Mouse (Mus musculus) hindbrain, embryonic 14.5 days (tissue): ENCODE results near the gene Ndufb6. TPM values are rescaled to one million over a fixed set of nuclear protein-coding genes. Genes with fewer than 3 reads are reported as not detected.

ENCODE experiments used
- ATAC-seq: fragments of 200-750 bp; cut with Nextera tagmentation; 2 replicates; pipeline ENCODE4 v1.8.0; 2017; ENCODE audit warnings: moderate number of reproducible peaks, mild to moderate bottlenecking, moderate TSS enrichment, moderate library complexity; ENCODE audit not compliant: low FRiP score
- DNase-seq: peaks from one replicate; pipeline ENCODE4 v3.0.0-alpha.2; 2015; ENCODE audit warnings: low spot score
- H3K27ac ChIP-seq: fragments of 300-500 bp; sonication (generic); 2 replicates; pipeline ENCODE4 v1.5.1; 2014; ENCODE audit warnings: mild to moderate bottlenecking, moderate library complexity
- H3K27me3 ChIP-seq: fragments of 300-500 bp; sonication (generic); 2 replicates; pipeline ENCODE4 v1.6.1; 2014; ENCODE audit warnings: mild to moderate bottlenecking, low read length, mixed read lengths; ENCODE audit not compliant: control insufficient read depth, insufficient read depth
- H3K36me3 ChIP-seq: fragments of 300-500 bp; sonication (generic); replicated peaks from 2 replicates; pipeline ENCODE4 v1.6.1; 2014; ENCODE audit not compliant: control insufficient read depth, insufficient read depth
- H3K4me1 ChIP-seq: fragments of 300-500 bp; sonication (generic); replicated peaks from 2 replicates; pipeline ENCODE4 v1.6.1; 2014; ENCODE audit warnings: antibody characterized with exemption, low read length, mixed read lengths; ENCODE audit not compliant: control insufficient read depth, insufficient read depth
- H3K4me2 ChIP-seq: fragments of 300-500 bp; sonication (generic); replicated peaks from 2 replicates; pipeline ENCODE4 v1.6.1; 2014; ENCODE audit warnings: mild to moderate bottlenecking, moderate library complexity
- H3K4me3 ChIP-seq: fragments of 300-500 bp; sonication (generic); replicated peaks from 2 replicates; pipeline ENCODE4 v1.5.1; 2014; ENCODE audit warnings: mild to moderate bottlenecking, low read length
- H3K9ac ChIP-seq: fragments of 300-500 bp; sonication (generic); 2 replicates; pipeline ENCODE4 v1.6.1; 2014
- H3K9me3 ChIP-seq: fragments of 300-500 bp; sonication (generic); 2 replicates; pipeline ENCODE4 v1.6.1; 2016; ENCODE audit warnings: low read length; ENCODE audit not compliant: control insufficient read depth
- WGBS: fragments of 180-500 bp; shearing (Covaris S2); extraction: QIAGEN DNeasy Blood & Tissue Kit; methylation state at CpG from one replicate; pipeline ENCODE4 v1.1.7; 2014; 5-methylcytosine and 5-hydroxymethylcytosine counted together
- polyA plus RNA-seq: library from polyadenylated mRNA; unstranded; fragments of >200 nt; fragmentation: Nextera tagmentation; extraction: Ambion mirVana; gene quantifications from 2 replicates; pipeline ENCODE4 v1.2.1, GENCODE M21; 2014

Ndufb6 gene
- polyA plus RNA-seq, 1 experiment from 2014 or later: 377 TPM

DNA sequence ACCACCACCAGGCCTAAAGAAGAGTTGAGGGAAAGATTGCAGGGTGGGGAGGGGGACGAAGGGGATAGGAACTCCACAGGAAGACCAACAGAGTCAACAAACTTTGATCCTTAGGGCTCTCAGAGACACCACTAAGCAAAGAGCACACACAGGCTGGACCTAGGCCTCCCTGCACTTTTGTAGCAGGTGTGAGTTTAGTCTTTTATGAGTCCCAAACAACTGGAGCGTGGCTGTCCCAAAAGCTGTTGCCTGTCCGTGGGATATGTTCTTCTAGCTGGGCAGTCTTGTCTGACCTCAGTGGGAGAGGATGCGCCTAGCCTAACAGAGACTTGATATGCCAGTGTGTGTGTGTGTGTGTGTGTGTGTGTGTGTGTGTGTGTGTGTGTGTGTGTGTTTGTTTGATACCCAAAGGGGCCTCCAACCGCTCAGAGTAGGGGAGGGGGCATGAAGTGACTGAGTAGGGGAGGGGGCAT is 38.9 kb downstream of the Ndufb6 start:
- WGBS: 54% methylated on average over 5 of the region's 5 CpGs
- H3K27ac ChIP-seq: no peak overlapping the region
- no peaks in the 10 kb centered on the region for H3K36me3 ChIP-seq
- no peaks in the 10 kb centered on the region for H3K9me3 ChIP-seq
- H3K27me3 ChIP-seq: no peaks in the 10 kb centered on the region
- no peak overlapping the region for H3K9ac ChIP-seq
- peak; percentile 31; the same call in 1 of the 2 replicates for ATAC-seq
- H3K4me3 ChIP-seq: peak overlapping the region; percentile 43
- H3K4me1 ChIP-seq: peaks cover 10% of the 10 kb centered on the region
- peak overlapping the region; percentile 85 for H3K4me2 ChIP-seq
- DNase-seq: no peak

DNA sequence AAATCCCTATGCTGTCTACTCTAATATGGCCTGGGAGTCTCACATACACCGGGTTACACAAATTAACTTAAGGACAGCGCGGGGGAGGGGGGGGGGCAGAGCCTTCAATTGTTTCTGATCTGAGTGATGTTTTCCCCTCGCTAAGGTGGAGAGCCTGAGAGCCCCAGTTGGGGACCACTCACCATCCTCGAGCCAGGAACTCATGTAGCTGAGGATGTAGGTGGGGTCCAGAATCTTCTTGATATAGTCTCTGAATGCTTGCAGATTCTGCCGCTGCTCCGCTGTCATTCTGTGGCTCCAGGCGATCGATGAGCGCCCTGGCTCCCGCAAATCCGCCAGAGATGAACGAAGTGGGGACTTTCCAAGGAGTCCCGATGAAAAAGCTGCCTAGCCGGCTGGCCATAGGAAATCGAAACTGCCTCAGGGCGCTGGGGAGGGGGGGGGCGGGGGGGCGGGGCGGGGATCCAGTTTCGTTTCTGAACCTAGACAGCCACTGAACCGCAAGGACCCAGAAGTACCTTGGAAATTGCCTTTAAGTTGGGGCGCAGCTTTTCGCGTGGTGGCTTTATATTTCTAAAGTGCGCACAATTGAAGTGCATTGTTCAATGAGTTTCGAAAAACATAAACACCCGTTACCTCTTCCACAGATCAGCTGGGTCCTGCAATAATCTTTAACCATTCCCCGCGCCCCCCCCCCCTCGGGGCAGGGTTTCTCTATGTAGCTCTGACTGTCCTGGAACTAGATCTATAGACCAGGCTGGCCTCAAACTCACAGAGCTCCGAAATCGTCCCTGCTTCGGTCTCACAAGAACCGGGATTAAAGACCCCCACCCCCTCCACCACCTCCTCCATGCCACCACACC is 39.6 kb downstream of the Ndufb6 start, which contains the start of gene Ddx58:
TSS of gene Ddx58 (minus strand) at position 420 of the 863 bp plus-strand sequence.
- DNase-seq (peak; percentile 31), ATAC-seq (peak; percentile 40; the same call in 1 of the 2 replicates)
- Histone ChIP-seq H3K9me3 (no peaks in the 10 kb centered on the region), H3K4me3 (peak within 1 kb of the TSS; percentile 43), H3K4me1 (peaks cover 10% of the 10 kb centered on the region), H3K36me3 (no peaks in the 10 kb centered on the region), H3K9ac (peak within 1 kb of the TSS; percentile 55), H3K27me3 (no peaks in the 10 kb centered on the region), H3K27ac (no peak within 1 kb of the TSS), H3K4me2 (peak within 1 kb of the TSS; percentile 85)
- 5% methylated on average over 33 of the region's 35 CpGs for WGBS

GRCm38 (mm10) chr4:40238483-40239408 is 40.5 kb downstream of the Ndufb6 start:
- Histone ChIP-seq H3K4me3 (peak overlapping the region; percentile 43), H3K9me3 (no peaks in the 10 kb centered on the region), H3K4me1 (peaks cover 10% of the 10 kb centered on the region), H3K4me2 (peak overlapping the region; percentile 85), H3K27me3 (no peaks in the 10 kb centered on the region), H3K36me3 (no peaks in the 10 kb centered on the region), H3K9ac (peak overlapping the region; percentile 55), H3K27ac (no peak overlapping the region)
- peak; percentile 69; the same call in 1 of the 2 replicates for ATAC-seq
- peak; percentile 35 for DNase-seq
- WGBS: 2% methylated on average over 17 of the region's 17 CpGs

DNA sequence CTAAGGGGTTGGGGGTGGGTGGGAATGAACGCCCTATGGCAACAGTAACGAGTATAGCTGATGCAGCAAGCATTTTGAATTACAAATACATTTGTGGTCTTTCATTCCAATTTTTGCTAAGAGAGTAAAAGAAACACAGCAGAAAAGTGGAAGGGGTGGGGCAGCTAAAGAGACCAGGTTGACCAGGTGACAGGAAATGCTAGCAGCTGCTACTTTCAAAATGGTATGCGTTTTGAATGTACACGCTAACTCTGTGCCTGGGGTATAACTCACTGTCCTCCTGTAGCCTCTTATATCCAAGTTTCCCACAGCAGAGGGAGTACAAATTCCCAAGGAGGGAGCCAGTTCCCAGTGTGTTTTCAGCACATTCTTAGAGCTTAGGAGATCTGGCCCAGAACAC is 42.4 kb downstream of the Ndufb6 start:
- Histone ChIP-seq H3K4me3 (no peak overlapping the region), H3K27ac (no peak overlapping the region), H3K4me2 (no peak overlapping the region), H3K4me1 (peaks cover 10% of the 10 kb centered on the region), H3K9ac (no peak overlapping the region), H3K36me3 (no peaks in the 10 kb centered on the region), H3K9me3 (no peaks in the 10 kb centered on the region), H3K27me3 (no peaks in the 10 kb centered on the region)
- no peak for DNase-seq
- no peak for ATAC-seq
- 94% methylated on average over 4 of the region's 4 CpGs for WGBS

- no peak overlapping the region for H3K4me2 ChIP-seq
- DNase-seq (no peak), ATAC-seq (no peak)
- no peak overlapping the region for H3K27ac ChIP-seq
- H3K27me3 ChIP-seq: no peaks in the 10 kb centered on the region
- H3K4me3 ChIP-seq: no peak overlapping the region
- H3K9ac ChIP-seq: no peak overlapping the region
- no peaks in the 10 kb centered on the region for H3K36me3 ChIP-seq
- 81% methylated on average over 6 of the region's 6 CpGs for WGBS
- H3K4me1 ChIP-seq: peaks cover 8% of the 10 kb centered on the region
- H3K9me3 ChIP-seq: no peaks in the 10 kb centered on the region
Measured at GRCm38 (mm10) chr4:40234256-40234655, 45.0 kb downstream of the Ndufb6 start.

DNA sequence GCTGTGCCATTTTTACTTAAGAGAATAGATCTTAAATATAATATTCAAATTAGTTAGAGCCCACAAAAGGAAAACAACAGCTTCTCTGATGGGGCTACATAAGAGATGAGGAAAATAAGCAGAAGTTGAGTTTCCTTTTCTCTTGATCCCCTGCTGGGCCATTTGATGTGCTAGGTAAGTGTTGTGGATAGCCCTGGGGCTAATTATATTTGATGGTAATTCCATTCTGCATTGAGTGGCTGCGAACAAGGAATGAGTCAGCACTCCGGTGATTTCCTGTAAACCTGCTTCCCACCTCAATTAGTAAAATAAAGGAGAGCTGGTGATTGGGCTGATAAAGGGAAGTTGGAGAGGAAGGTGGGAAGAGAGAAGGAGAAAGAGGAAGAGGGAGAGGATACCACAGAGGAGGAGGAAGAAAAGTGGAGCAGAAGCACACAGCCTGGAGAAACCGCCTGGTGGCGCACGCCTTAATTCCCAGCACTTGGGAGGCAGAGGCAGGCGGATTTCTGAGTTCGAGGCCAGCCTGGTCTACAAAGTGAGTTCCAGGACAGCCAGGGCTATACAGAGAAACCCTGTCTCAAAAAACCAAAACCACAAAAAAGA is 46.1 kb downstream of the Ndufb6 start:
- DNase-seq (no peak), ATAC-seq (no peak)
- no peaks in the 10 kb centered on the region for H3K36me3 ChIP-seq
- no peak overlapping the region for H3K27ac ChIP-seq
- H3K27me3 ChIP-seq: no peaks in the 10 kb centered on the region
- no peak overlapping the region for H3K4me2 ChIP-seq
- WGBS: 92% methylated on average over 7 of the region's 7 CpGs
- H3K4me3 ChIP-seq: no peak overlapping the region
- no peak overlapping the region for H3K9ac ChIP-seq
- no peaks in the 10 kb centered on the region for H3K4me1 ChIP-seq
- no peaks in the 10 kb centered on the region for H3K9me3 ChIP-seq

DNA sequence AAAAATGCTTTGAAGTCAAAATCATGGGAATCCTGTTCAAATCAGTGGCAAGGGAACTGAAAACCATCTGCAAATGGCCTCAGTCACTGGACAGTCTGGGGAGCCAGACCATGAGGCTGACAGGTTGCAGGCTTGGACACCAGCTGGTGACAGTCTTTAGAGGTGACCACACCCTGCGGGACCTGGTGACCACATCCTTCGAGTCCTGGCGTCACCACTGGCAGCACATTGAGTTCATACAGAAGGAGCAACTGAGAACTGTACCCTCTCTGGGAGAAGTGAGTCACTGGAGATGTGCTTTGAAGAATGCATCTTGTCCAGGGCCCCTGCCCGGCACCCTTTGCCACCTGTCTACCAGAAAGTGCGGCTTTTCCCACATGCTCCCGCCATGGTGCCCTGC is 49.5 kb downstream of the Ndufb6 start:
- H3K4me2 ChIP-seq: no peak overlapping the region
- H3K27ac ChIP-seq: no peak overlapping the region
- no peaks in the 10 kb centered on the region for H3K9me3 ChIP-seq
- H3K4me1 ChIP-seq: no peaks in the 10 kb centered on the region
- no peak overlapping the region for H3K4me3 ChIP-seq
- no peaks in the 10 kb centered on the region for H3K27me3 ChIP-seq
- 95% methylated on average over 6 of the region's 6 CpGs for WGBS
- ATAC-seq: no peak
- DNase-seq: no peak
- H3K36me3 ChIP-seq: no peaks in the 10 kb centered on the region
- no peak overlapping the region for H3K9ac ChIP-seq

- WGBS: 90% methylated on average over 7 of the region's 7 CpGs
- Histone ChIP-seq H3K9ac (no peak overlapping the region), H3K4me2 (no peak overlapping the region), H3K27me3 (no peaks in the 10 kb centered on the region), H3K4me1 (no peaks in the 10 kb centered on the region), H3K4me3 (no peak overlapping the region), H3K36me3 (no peaks in the 10 kb centered on the region), H3K9me3 (no peaks in the 10 kb centered on the region), H3K27ac (no peak overlapping the region)
- no peak for ATAC-seq
- no peak for DNase-seq
Measured at GRCm38 (mm10) chr4:40227886-40228285, 51.3 kb downstream of the Ndufb6 start.

- H3K4me2 ChIP-seq: no peak overlapping the region
- ATAC-seq: no peak
- no peak for DNase-seq
- WGBS: 88% methylated on average over 11 of the region's 11 CpGs
- no peak overlapping the region for H3K27ac ChIP-seq
- H3K36me3 ChIP-seq: no peaks in the 10 kb centered on the region
- no peak overlapping the region for H3K4me3 ChIP-seq
- H3K27me3 ChIP-seq: no peaks in the 10 kb centered on the region
- no peaks in the 10 kb centered on the region for H3K9me3 ChIP-seq
- H3K4me1 ChIP-seq: no peaks in the 10 kb centered on the region
- H3K9ac ChIP-seq: no peak overlapping the region
Measured at GRCm38 (mm10) chr4:40227131-40227530, 52.1 kb downstream of the Ndufb6 start.
